Mouse (Mus musculus) frontal cortex, postnatal 14 days (tissue): ENCODE data around the gene Tmem11.
"Not testable (repeated sequence)": the region's sequence is repeated elsewhere in the genome, so short reads cannot be mapped to it uniquely, and the experiment has no call there.

ENCODE experiments used
- DNase-seq, 2 experiments: peaks; one replicate each; pipeline ENCODE4 v3.0.0; 2022; ENCODE audit warnings: low spot score in 2 of 2

The Tmem11 gene

DNA sequence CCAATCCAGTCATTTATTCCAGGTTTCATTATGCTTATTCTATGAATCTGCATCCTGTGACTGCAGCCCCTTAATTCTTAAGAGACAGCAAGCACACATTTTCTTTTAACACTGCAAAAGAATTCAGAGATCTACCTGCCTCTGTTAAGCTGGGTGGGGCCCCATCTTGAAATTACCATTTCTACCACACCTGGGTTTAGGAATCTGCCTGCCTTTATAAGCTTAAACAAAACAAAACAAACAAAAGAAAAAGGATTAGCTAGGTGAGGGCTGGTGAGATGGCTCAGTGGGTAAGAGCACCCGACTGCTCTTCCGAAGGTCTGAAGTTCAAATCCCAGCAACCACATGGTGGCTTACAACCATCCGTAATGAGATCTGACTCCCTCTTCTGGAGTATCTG, 7.9 kb upstream of the Tmem11 start:
- not testable (repeated sequence) for DNase-seq

DNA sequence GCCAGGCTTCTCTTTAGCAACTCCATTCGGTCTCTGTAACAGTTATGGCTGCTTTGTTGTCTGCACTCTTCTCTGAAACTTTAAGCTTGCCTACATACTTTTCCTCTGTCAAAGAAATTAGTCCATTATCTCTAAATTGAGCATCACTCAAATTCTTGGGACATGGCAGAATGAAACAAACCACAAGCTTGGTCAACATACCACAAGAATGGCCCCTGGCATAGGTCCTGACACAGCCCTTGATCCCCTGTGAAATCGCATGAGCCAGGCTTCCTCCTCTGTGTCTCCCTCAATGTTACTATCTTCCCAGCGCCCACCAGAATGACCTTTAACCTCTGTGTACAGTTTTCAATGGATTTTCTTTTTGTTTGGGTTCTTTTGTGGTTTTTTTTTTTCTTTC, 3.3 kb upstream of the Tmem11 start:
- no peak for DNase-seq

DNA sequence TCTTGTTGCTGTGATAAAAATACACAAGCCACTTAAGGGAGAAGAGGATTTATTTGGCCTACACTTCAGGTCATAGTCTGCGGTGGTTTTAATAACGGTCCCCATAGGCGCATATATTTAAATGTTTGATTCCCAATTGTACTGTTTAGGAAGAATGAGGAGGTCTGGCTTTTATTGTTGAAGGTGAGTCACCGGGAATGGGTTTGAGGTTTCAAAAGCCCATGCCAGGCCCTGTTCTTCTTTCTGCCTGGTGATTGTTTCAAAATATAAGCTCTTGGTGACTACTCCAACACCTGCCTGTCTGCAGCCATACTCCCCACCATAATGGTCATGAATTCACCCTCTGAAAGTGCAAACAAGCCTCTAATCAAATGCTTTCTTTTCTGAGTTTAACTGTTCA, 1.5 kb upstream of the Tmem11 start:
- no peak for DNase-seq

DNA sequence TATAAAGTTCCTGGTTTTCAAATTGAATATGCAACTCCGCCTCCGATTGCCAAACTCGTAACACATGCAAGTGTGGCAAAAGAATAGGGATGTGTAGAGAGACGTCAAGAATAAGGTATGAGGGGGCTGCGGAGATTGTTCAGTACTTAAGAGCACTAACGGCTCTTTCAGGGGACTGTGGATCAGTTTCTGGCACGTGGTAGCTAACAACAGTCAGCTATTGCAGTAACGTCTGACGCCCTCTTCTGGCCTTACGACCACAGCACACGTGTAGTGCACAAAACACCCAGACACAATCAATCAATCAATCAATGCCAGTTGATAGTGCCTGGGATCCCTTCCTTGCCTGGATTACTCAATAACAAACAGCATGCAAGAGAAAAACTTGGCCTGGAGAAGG, 351 bp upstream of the Tmem11 start:
- peak in 1 of 2 experiments; percentile 28 for DNase-seq

DNA sequence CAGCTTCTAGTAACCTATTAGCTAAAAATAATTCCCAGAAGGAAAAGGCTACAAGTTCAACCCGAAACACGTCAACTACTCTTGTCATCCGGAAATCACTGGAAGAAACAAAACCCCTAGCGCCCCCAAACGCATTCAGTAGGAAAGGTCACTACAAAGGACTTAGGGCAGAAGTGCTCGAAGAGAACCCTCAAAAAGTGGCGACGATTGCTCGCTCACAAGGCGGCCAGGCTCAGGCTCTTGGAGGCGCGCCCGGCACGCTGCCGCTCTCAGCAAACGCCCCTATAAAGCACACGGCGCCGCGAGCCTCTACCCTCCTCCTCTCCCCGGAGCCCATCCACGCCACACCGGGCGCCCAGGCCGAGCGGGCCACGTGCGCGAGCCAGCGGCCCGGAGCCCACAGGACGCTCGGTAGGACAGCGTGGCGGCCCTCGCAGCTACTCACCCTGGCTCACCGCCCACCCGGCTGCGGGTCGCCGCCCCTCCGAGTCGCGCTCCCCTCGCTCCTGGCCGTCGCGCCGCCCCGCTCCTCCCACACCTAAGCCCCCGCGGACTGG, 938 bp downstream of the Tmem11 start:
- no peak for DNase-seq

DNA sequence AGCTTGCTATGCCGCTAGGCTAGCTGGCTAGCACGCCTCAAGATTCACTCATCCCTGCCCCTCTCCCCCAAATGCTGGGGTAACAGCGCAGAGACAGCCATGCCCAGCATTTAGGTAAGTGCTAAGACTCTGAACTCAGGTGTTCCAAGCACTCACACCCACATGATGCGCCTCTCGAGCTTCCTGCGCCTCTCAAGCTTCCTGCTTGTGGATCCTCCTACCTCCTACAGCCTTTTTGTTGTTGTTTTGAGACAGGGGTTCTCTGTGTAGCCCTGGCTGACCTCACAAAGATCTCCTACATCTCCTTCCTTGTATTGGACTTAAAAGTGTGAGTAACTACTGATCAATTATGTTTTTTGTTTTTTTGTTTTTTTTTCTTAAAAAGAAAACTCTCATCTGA, 6.0 kb downstream of the Tmem11 start:
- no peak for DNase-seq

DNA sequence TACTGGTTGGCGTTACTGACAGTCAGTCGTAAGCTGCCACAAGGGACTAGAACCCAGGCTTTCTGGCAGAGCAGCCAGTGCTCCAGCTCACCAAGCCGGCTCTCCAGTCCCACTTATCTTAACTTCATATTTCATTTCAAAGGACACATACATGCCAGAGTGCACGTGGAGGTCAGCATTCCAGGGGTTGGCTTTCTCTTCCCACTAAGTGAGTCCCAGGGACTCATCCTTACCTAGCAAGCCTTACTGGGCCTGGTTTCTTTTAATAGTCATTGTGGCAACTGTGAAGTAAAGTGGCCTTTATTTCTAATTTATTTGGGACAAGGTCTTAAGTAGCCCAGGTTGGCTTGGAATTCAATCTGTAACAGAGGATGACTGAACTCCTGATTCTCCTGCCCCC, 7.7 kb downstream of the Tmem11 start:
- DNase-seq, result no peak

DNA sequence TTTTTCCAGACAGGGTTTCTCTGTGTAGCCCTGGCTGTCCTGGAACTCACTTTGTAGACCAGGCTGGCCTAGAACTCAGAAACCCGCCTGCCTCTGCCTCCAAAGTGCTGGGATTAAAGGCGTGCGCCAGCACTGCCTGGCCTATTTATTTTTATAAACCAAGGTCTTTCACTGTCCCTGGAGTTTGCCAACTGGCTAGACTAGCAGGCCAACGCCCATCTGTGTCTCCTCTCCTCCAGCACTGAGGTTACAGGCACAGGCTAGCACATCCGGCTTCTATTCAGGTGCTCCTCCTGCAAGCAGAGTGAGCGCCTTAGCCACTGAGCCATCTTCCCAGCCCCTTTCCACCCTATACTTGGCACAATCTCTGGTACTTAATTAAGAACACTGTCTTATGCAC, 9.6 kb downstream of the Tmem11 start:
- not testable (repeated sequence) for DNase-seq

DNA sequence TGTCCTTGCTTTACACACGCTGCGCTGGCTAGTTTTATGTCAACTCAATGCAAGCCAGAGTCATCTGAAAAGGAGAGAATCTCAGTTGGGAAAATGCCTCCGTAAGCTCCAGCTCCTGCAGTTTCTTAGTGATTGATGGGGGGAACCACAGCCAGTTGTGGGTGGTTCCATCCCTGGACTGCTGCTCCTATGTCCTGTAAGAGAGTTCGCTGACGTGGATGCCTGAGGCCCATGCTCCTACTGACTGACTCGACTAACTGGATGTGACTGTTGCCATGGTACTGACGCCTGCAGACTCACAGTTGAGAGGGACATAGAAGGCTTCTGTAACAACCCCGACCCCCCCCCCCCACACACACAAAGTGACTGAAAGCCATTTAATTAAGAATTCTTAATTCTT, 11.2 kb downstream of the Tmem11 start:
- no peak for DNase-seq

DNA sequence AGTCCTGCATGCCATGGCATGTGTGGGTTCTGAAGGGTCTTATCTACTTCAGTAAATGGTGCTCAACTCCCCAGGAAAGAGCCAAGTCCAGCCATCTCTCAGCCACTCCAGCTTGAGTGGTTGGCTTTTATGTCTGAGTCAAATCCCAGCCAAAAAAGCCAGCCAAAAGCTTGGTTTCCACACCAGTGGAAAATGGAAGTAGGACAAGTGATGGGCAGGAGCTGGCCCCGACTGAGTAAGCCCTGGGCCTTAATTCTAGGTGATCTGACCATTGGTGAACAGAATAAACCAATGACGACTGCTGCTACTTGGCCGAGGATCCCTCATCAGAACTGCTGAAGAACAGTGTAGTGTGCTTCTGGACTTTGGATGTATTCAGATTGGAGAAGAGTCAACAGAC, 11.6 kb downstream of the Tmem11 start:
- no peak for DNase-seq

DNA sequence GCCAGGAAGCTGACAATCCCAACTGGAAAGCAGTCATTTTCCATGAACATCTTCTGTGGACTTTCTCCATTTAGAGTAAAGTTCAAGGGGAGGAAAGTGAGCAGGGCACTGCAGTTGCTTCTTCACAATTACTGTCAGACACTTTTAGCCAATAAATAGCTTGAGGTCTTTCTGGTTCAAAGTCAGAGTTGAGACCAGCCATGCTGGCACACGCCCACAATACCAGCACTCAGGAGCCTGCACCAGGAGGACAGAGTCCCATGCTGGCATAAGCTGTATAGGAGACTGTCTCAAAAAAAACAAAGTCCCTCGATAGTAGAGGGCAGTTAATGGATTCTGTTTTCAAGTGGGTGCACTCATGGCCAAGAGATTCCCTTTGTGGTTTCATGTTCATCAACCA, 13.1 kb downstream of the Tmem11 start:
- no peak for DNase-seq

DNA sequence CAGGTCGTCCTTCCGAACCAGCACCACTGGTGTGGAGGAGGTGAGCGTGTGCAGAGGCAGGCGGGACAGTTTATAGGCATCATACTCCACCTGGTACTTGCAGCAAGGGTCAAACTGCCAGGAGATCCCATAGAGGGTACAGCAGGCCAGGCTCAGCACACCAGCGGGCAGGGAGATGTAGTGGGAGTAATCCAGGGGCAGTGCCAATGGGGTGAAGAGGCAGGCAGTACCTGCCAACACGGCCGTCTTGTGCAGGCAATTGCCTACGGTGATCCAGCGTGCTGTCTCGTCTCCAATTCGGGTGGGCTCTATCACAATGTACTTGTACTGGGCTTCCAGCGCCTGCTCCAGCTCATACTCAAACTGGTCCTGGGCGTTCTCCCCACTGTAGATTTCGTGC, 14.2 kb downstream of the Tmem11 start:
- DNase-seq, result no peak

DNA sequence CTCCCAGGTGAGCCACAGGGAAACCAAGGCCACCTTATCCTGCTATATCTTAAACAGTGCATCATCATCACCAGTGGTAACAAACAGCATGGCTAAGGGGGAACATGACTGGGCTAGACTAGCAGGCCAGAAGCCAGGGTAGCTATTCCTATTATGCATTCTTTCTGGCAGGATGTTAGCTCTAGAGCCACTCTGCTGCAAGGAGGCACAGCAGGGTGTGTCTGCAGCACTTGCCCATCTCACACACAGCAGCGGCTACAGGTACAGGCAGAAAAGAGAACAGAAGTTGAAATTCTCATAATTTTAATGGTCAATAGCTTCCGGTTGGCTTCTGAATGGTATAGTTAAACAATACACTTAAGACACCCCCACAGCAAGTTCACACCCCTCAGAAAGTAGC, 14.9 kb downstream of the Tmem11 start:
- no peak for DNase-seq

DNA sequence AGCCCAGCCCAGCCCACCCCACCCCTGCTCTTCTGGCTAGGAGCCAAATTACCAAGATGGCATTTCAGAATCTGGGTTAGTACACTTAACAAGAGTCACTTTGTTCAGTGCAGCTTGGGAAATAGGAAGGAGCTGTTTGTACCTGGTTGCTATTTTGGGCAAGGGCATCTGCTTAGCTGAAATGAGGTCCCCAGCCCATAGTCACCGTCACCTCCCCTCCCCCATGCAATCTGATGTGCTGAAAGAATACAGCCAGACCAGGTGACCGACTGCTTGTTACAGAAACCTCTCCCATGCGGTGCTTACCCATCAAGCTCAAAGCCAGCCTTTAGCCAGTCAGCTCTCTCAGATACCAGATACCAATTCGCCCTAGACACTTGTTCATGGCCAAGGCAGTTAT, 15.9 kb downstream of the Tmem11 start:
- no peak for DNase-seq

DNA sequence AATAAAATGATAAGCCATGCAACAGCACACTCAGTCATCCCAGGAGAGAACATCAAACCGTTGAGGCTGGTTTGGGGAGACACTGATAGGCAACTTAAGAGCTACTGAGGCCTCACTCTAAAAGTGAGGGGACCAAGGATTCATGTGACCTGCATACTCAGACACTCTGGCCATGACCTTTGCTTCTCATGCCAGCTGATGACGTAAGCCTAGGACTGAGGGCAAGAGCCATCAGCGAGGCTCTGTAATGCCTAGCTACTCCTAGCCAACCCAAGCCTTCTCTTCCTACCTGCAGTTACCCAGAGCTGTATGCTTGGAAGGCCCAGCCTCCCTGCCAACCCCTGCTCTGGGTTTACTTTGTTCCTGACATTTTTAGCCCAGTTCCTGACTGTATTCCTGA, 17.1 kb downstream of the Tmem11 start:
- DNase-seq, result no peak

DNA sequence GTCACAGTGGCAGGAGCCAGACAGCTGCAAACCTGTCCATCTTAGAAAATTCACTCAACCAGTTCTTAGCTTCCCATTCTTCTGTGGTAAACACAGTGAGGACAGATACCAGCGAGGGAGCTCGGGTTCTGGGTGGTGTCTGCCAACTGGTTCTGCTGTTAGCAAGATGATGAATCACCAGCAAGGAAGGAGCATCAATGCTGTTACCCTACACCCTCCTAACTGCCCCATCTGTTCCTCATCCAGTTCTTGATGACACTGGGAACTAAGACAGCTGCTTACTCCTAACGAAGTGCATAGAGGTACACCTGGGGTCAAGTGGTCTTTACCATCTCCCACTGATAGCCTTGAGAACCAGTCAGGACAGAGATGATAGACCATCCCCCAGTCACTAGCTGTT, 22.5 kb downstream of the Tmem11 start:
- DNase-seq, result no peak

DNA sequence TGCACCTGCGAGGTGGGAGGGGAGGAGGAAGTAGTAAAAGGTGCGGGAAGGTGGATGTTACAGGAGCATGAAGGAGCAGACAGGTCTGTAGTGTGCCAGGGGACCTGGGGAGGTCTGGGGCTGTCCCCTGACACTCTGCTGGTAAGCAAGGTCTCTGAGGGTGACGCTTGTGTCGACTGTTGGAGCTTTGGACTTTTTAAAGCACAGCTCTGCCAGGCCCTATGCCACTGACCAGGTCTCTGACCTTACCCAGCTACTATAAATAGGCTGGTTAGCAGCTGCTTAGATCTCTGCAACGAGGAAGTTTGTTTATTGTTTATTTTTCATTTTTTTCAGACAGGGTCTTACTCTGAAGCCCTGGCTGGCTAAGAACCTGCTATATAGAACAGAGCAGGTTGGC, 33.7 kb downstream of the Tmem11 start:
- DNase-seq, result no peak

DNA sequence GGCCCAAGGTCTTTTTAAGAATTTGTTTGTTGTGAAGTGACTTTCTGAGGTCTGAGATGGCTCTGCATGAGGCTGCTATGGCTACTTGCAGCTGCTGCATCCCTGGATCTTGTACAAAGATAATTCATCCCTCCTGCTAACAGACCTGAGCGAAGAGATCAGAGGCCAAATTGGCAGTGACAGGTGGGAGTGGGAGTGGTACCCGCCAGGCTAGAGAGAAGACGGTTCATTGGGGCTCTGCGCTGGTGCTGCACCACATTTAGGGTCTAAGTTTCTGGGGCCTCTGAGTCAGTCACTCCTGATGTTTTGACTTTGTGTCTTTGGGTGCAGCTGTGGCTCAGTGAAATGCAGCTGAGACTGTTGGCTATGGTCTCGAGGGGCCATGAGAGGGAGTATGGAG, 35.7 kb downstream of the Tmem11 start:
- DNase-seq, result no peak

DNA sequence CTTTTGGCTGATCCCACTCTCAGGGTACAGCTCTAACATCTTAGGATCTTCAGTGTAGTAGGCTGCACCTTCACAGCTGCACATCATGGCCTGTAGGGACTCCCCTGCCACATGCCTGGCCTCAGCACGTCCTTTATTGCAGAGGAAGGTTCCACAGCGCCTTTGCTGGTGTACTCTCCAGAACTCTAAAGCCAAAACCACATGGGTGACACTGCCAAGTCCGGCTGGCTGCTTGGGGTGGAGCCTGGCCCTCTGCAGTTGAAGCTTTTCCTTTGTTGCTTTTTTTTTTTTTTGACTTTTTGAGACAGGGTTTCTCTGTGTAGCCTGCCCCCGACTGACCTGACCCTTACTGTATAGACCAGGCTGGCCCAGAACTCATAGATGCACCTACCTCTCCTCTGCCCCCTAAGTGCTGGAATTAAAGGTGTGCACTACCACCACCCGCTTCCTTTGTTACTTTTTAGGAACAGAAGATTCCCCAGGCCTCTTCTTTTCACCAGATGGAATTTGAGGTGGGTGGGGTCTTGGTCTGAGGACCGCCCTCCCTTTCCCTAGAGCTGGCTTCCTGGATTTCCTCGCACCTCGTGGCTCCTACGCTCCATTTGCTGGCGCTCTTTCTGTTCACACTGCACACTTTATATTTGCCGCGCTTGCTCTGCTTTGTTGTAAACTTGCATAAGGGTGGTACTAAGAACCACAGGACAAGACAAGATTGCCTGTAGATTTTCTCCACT, 37.4 kb downstream of the Tmem11 start:
- no peak for DNase-seq

DNA sequence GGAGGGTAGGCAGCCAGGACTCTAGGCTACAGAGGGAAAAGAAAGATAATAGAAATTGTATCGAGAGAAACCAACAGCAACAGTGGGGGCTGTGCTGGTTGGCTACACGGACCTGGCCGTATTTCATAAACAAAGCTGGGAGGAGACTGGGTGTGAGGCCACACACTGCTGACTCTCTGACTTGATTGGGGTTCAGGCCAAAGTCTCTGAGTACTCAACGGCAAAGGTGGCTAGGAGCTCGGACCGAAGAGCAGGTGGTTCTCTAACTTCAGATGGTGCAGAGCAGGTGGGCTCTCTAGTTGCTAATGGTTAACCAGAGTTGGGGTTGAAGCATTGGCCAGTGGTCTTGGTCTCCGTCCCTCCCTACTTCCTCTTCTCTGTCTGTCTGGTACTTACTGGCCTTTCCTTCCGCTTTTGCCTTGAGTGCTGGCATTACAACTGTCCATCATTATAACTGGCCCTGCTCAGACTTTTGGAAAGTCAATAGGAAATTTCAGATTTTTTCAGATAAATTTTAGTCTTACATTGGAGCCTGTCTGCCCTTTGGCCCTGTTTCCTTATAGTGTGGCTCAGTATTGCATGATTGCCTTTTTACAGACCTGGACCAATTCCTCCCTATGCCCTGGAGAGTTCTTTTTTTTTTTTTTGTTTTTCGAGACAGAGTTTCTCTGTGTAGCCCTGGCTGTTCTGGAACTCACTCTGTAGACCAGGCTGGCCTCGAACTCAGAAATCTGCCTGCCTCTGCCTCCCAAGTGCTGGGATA, 41.2 kb downstream of the Tmem11 start:
- DNase-seq, result no peak

DNA sequence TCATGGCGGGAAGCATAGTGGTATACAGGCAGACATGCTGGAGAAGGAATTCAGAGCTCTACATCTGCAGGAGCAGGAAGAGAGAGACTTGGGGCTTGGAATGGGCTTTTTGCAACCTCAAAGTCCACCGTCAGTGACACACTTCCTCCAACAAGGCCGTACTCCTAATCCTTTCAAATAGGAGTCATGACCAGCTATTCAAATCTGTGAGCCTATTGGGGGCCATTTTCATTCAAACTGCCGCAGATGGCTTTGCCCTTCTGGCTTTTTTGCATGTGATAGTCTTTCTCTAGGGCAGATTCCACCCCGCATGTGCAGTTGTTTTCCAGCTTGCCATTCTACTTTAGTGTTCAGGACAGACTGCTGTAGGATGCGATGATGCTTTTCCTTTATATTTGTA, 42.2 kb downstream of the Tmem11 start:
- no peak for DNase-seq

DNA sequence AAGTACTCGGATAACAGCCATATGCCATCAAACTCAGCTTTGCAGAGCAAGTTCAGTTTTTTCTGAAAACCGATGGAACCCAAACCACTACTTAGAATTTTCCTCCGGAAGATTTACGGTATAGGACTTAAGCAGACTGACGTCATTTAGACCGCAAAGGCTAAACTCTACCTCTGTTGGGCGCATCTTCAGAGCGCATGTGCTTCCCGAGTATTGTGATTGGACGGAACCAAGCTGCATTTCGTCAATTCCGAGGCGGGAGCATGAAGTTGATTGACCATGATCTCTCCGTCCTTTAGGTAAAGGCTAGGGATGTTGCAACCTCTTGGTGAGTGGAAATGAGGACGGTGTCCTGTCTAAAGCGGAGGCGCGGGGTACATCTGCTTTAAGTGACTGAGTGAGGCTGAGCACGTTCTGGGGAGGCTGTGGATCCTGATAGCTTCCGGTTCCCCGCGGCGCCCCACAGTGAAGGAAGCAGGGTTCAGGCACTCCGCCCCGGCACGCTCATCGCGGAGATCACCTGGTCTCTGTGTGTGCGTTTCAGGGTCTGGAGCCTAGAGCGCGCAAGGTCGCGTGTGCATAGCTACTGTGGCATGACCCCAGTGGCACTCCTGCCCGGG, 48.5 kb downstream of the Tmem11 start, which contains the start of gene Dhrs7b:
Gene Dhrs7b, plus strand, starts transcription at position 199 of the 620 bp plus-strand sequence.
- DNase-seq, result peak; percentile 79 to 83

DNA sequence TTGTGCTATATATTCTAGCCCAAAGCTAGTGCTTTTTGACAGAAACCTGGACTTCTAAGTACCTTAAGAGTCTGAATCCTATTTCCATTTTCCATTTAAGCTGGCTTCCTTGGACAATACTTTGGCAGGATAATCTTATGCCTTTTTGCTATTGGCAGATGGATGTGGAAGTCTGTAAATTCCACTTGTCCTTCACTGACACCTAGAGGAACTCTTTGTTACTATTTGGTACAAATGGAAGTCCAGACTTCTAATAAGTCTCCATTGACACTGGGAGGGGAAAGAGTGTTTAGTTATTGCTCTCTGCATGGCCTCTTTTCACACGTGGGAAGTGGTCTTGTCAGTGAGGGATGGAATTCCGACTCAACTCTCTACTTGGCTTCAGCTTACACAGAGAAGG, 50.2 kb downstream of the Tmem11 start:
- DNase-seq, result no peak
